Mouse (Mus musculus): ENCODE measurements around the gene Rgs4. TPM values are rescaled to one million over a fixed set of nuclear protein-coding genes. Genes with fewer than 3 reads are reported as not detected.

Rgs4 gene
- polyA plus RNA-seq, 1 experiment from 2014 or later, result 17.9 TPM

GRCm38 (mm10) chr1:169737231-169737630 is 10.2 kb downstream of the Rgs4 start:
- no peak overlapping the region for H3K9ac ChIP-seq (replicated peaks)
- 88% methylated on average over 6 of the region's 6 CpGs for WGBS

GRCm38 (mm10) chr1:169736139-169736538 is 11.3 kb downstream of the Rgs4 start:
- Histone ChIP-seq H3K4me2 (replicated peaks) (no peak overlapping the region), H3K27me3 (no peaks in the 10 kb centered on the region), H3K27ac (replicated peaks) (no peak overlapping the region), H3K9me3 (no peaks in the 10 kb centered on the region), H3K36me3 (no peaks in the 10 kb centered on the region), H3K4me3 (no peak overlapping the region), H3K9ac (replicated peaks) (no peak overlapping the region), H3K4me1 (no peaks in the 10 kb centered on the region)
- ATAC-seq (ENCODE audit: low FRiP score, low read depth), result no peak
- WGBS, result 88% methylated on average over 6 of the region's 6 CpGs

More at GRCm38 (mm10) chr1:169737231-169737630, 10.2 kb downstream of the Rgs4 start:
- no peak for ATAC-seq (ENCODE audit: low FRiP score, low read depth)
- no peaks in the 10 kb centered on the region for H3K27me3 ChIP-seq
- H3K4me3 ChIP-seq, result no peak overlapping the region
- no peaks in the 10 kb centered on the region for H3K9me3 ChIP-seq
- H3K36me3 ChIP-seq, result no peaks in the 10 kb centered on the region
- H3K4me1 ChIP-seq, result no peaks in the 10 kb centered on the region
- H3K27ac ChIP-seq (replicated peaks), result no peak overlapping the region
- H3K4me2 ChIP-seq (replicated peaks), result no peak overlapping the region

GRCm38 (mm10) chr1:169730599-169731100 is 16.8 kb downstream of the Rgs4 start:
- Histone ChIP-seq H3K4me3 (no peak overlapping the region), H3K36me3 (no peaks in the 10 kb centered on the region), H3K9ac (replicated peaks) (no peak overlapping the region), H3K4me2 (replicated peaks) (no peak overlapping the region), H3K27me3 (no peaks in the 10 kb centered on the region), H3K27ac (replicated peaks) (no peak overlapping the region), H3K4me1 (no peaks in the 10 kb centered on the region), H3K9me3 (no peaks in the 10 kb centered on the region)
- ATAC-seq (ENCODE audit: low FRiP score, low read depth), result no peak
- WGBS, result 48% methylated on average over 7 of the region's 7 CpGs

GRCm38 (mm10) chr1:169726319-169726718 is 21.1 kb downstream of the Rgs4 start:
- no peak for ATAC-seq (ENCODE audit: low FRiP score, low read depth)
- Histone ChIP-seq H3K4me2 (replicated peaks) (no peak overlapping the region), H3K27me3 (no peaks in the 10 kb centered on the region), H3K9me3 (no peaks in the 10 kb centered on the region), H3K27ac (replicated peaks) (no peak overlapping the region), H3K4me3 (no peak overlapping the region), H3K9ac (replicated peaks) (no peak overlapping the region), H3K36me3 (no peaks in the 10 kb centered on the region), H3K4me1 (no peaks in the 10 kb centered on the region)
- 77% methylated on average over 3 of the region's 3 CpGs for WGBS

GRCm38 (mm10) chr1:169721836-169722235 is 25.6 kb downstream of the Rgs4 start:
- WGBS, result 73% methylated on average over 2 of the region's 2 CpGs

GRCm38 (mm10) chr1:169704395-169705087 is 42.9 kb downstream of the Rgs4 start:
- no peak overlapping the region for H3K4me3 ChIP-seq
- H3K9ac ChIP-seq (replicated peaks), result no peak overlapping the region
- H3K27me3 ChIP-seq, result no peaks in the 10 kb centered on the region
- 92% methylated on average over 4 of the region's 4 CpGs for WGBS
- no peaks in the 10 kb centered on the region for H3K9me3 ChIP-seq
- no peak overlapping the region for H3K27ac ChIP-seq (replicated peaks)
- H3K4me2 ChIP-seq (replicated peaks), result no peak overlapping the region
- no peaks in the 10 kb centered on the region for H3K4me1 ChIP-seq
- no peaks in the 10 kb centered on the region for H3K36me3 ChIP-seq
- ATAC-seq (ENCODE audit: low FRiP score, low read depth), result no peak

More at GRCm38 (mm10) chr1:169721836-169722235, 25.6 kb downstream of the Rgs4 start:
- Histone ChIP-seq H3K4me1 (no peaks in the 10 kb centered on the region), H3K27ac (replicated peaks) (no peak overlapping the region), H3K4me2 (replicated peaks) (no peak overlapping the region), H3K4me3 (no peak overlapping the region), H3K36me3 (no peaks in the 10 kb centered on the region), H3K9me3 (no peaks in the 10 kb centered on the region), H3K9ac (replicated peaks) (no peak overlapping the region), H3K27me3 (no peaks in the 10 kb centered on the region)
- ATAC-seq (ENCODE audit: low FRiP score, low read depth), result no peak

- Histone ChIP-seq H3K36me3 (no peaks in the 10 kb centered on the region), H3K4me1 (no peaks in the 10 kb centered on the region), H3K4me3 (no peak overlapping the region), H3K4me2 (replicated peaks) (no peak overlapping the region), H3K9ac (replicated peaks) (no peak overlapping the region), H3K27ac (replicated peaks) (no peak overlapping the region), H3K9me3 (no peaks in the 10 kb centered on the region), H3K27me3 (no peaks in the 10 kb centered on the region)
- ATAC-seq (ENCODE audit: low FRiP score, low read depth), result no peak
- WGBS, result 85% methylated on average over 2 of the region's 2 CpGs
Measured at GRCm38 (mm10) chr1:169699184-169699583, 48.3 kb downstream of the Rgs4 start.

GRCm38 (mm10) chr1:169697236-169697635 is 50.2 kb downstream of the Rgs4 start:
- Histone ChIP-seq H3K36me3 (no peaks in the 10 kb centered on the region), H3K4me3 (no peak overlapping the region), H3K27ac (replicated peaks) (no peak overlapping the region), H3K4me1 (peaks cover 7% of the 10 kb centered on the region; the same call in 1 of the 2 replicates), H3K9me3 (no peaks in the 10 kb centered on the region), H3K4me2 (replicated peaks) (no peak overlapping the region), H3K9ac (replicated peaks) (no peak overlapping the region), H3K27me3 (no peaks in the 10 kb centered on the region)
- ATAC-seq (ENCODE audit: low FRiP score, low read depth), result no peak
- 82% methylated on average over 4 of the region's 4 CpGs for WGBS

GRCm38 (mm10) chr1:169695356-169695755 is 52.1 kb downstream of the Rgs4 start:
- no peak for ATAC-seq (ENCODE audit: low FRiP score, low read depth)
- Histone ChIP-seq H3K4me1 (peaks cover 7% of the 10 kb centered on the region; the same call in 1 of the 2 replicates), H3K4me2 (replicated peaks) (no peak overlapping the region), H3K9ac (replicated peaks) (no peak overlapping the region), H3K9me3 (no peaks in the 10 kb centered on the region), H3K4me3 (no peak overlapping the region), H3K36me3 (no peaks in the 10 kb centered on the region), H3K27ac (replicated peaks) (no peak overlapping the region), H3K27me3 (no peaks in the 10 kb centered on the region)
- 81% methylated on average over 3 of the region's 3 CpGs for WGBS

- no peak overlapping the region for H3K4me2 ChIP-seq (replicated peaks)
- no peak overlapping the region for H3K9ac ChIP-seq (replicated peaks)
- no peaks in the 10 kb centered on the region for H3K9me3 ChIP-seq
- no peaks in the 10 kb centered on the region for H3K27me3 ChIP-seq
- H3K27ac ChIP-seq (replicated peaks), result no peak overlapping the region
- ATAC-seq (ENCODE audit: low FRiP score, low read depth), result no peak
- no peak overlapping the region for H3K4me3 ChIP-seq
- WGBS, result 58% methylated on average over 3 of the region's 3 CpGs
- H3K4me1 ChIP-seq, result peaks cover 7% of the 10 kb centered on the region; the same call in 1 of the 2 replicates
- H3K36me3 ChIP-seq, result no peaks in the 10 kb centered on the region
Measured at GRCm38 (mm10) chr1:169693537-169693936, 53.9 kb downstream of the Rgs4 start.

GRCm38 (mm10) chr1:169693040-169693439 is 54.4 kb downstream of the Rgs4 start:
- ATAC-seq (ENCODE audit: low FRiP score, low read depth), result peak; percentile 38; the same call in 1 of the 2 replicates
- no peak overlapping the region for H3K4me2 ChIP-seq (replicated peaks)
- H3K36me3 ChIP-seq, result no peaks in the 10 kb centered on the region
- no peaks in the 10 kb centered on the region for H3K9me3 ChIP-seq
- H3K27me3 ChIP-seq, result no peaks in the 10 kb centered on the region
- no peak overlapping the region for H3K9ac ChIP-seq (replicated peaks)
- 66% methylated on average over 2 of the region's 2 CpGs for WGBS
- no peak overlapping the region for H3K27ac ChIP-seq (replicated peaks)
- no peak overlapping the region for H3K4me3 ChIP-seq
- H3K4me1 ChIP-seq, result peaks cover 7% of the 10 kb centered on the region; the same call in 1 of the 2 replicates
